Mouse (Mus musculus) ES-CJ7 (cell line): Measurements from ENCODE around the gene Gm7951.
"Not testable (repeated sequence)": the region's sequence is repeated elsewhere in the genome, so short reads cannot be mapped to it uniquely, and the experiment has no call there.

Experiments
- DNase-seq: peaks from one replicate; pipeline ENCODE4 v3.0.0; 2011; ENCODE audit warnings: low read depth, low spot score

Gm7951 gene

DNA sequence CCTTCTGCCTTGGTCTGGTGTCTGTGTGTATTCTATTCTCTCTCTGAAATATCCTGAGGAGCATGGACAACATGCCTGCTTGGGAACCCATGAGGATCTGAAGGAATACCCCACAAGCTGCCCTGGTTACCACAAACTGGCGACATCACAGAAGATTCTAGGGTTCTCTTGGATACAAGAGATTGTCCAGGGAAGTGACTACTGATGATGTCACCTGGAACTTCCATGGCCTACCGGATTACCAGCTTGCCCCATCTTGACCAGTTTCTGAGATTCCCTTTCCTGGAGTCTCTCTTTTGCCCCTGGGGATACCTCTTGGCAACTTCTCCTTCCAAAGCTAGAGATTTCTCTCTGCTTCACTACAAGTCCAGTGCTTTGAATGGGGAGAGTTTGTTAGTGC, at the start of gene Gm7951:
Gene Gm7951 (minus strand): TSS at position 101 of the 400 bp plus-strand sequence.
- DNase-seq, result not testable (repeated sequence)

- not testable (repeated sequence) for DNase-seq
These were observed 45.4 kb upstream of the Gm7951 start, which contains the start of gene Gm17027 for GRCm38 (mm10) chr14:42162522-42162921. TSS of gene Gm17027 (minus strand) at chr14:42162622.

GRCm38 (mm10) chr14:42134571-42134970, 17.4 kb upstream of the Gm7951 start:
- not testable (repeated sequence) for DNase-seq

- DNase-seq, result not testable (repeated sequence)
These were observed 16.6 kb upstream of the Gm7951 start for GRCm38 (mm10) chr14:42133806-42134205.
